Mouse (Mus musculus) liver, postnatal 0 days (tissue): ENCODE results near the gene Calhm1.

Experiments
- CTCF ChIP-seq: sonication (generic); IDR thresholded peaks from 2 replicates; pipeline ENCODE4 v1.5.1; 2016; ENCODE audit warnings: antibody characterized with exemption, low read depth
- EP300 ChIP-seq: IDR thresholded peaks from 2 replicates; pipeline ENCODE4 v1.6.1; 2016; ENCODE audit warnings: antibody characterized with exemption, low read depth, mild to moderate bottlenecking

DNA sequence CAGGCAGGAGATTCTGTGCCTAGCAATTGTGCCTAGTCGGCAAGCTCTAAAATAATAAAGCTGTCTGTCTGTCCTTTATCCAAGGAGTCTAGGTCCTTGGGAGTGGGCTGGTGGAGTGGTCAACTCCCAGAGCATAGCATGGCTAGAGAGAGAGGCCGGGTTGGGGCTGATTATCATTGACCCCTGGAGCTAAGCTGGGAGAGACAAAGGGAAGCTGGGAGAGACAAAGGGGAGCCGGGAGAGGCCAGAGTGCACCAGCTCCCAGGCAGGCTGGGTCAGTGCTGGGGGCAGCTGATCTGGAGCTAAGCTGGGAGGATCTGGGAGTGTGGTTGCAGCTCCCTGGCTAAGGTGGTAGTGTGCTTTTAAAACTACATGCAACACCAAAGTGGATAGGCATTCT, 22.7 kb upstream of the Calhm1 start:
- TF ChIP-seq CTCF = no peak
- no peak for TF ChIP-seq EP300
